Mouse (Mus musculus) liver, postnatal 0 days (tissue): ENCODE results near the gene Cmbl.

Source experiments
- CTCF ChIP-seq: sonication (generic); IDR thresholded peaks from 2 replicates; pipeline ENCODE4 v1.5.1; 2016; ENCODE audit warnings: antibody characterized with exemption, low read depth
- EP300 ChIP-seq: IDR thresholded peaks from 2 replicates; pipeline ENCODE4 v1.6.1; 2016; ENCODE audit warnings: antibody characterized with exemption, low read depth, mild to moderate bottlenecking

- TF ChIP-seq CTCF (no peak), EP300 (no peak)
These were observed 46.8 kb upstream of the Cmbl start for GRCm38 (mm10) chr15:31518371-31518770.
